Mouse (Mus musculus) forebrain, embryonic 14.5 days (tissue): ENCODE data around the gene Eml4. TPM values are rescaled to one million over a fixed set of nuclear protein-coding genes. Genes with fewer than 3 reads are reported as not detected.
A peak's percentile ranks its signal among the peaks of the same experiment; 100 is the strongest.

Source experiments
- ATAC-seq: fragments of 200-750 bp; cut with Nextera tagmentation; 2 replicates; pipeline ENCODE4 v1.8.0; 2017; ENCODE audit warnings: mild to moderate bottlenecking, moderate library complexity
- DNase-seq: peaks from one replicate; pipeline ENCODE4 v3.0.0-alpha.2; 2015; ENCODE audit warnings: low spot score
- H3K27ac ChIP-seq: fragments of 300-500 bp; sonication (generic); 2 replicates; pipeline ENCODE4 v1.5.1; 2014; ENCODE audit warnings: low read depth, mild to moderate bottlenecking, control low read depth, low read length, moderate library complexity
- H3K27me3 ChIP-seq: fragments of 300-500 bp; sonication (generic); replicated peaks from 2 replicates; pipeline ENCODE4 v1.6.1; 2014; ENCODE audit warnings: low read length, control low read depth, mixed read lengths; ENCODE audit not compliant: control insufficient read depth, insufficient read depth
- H3K36me3 ChIP-seq: fragments of 300-500 bp; sonication (generic); 2 replicates; pipeline ENCODE4 v1.6.1; 2014; ENCODE audit warnings: low read length, control low read depth; ENCODE audit not compliant: control insufficient read depth, insufficient read depth
- H3K4me1 ChIP-seq: fragments of 300-500 bp; sonication (generic); 2 replicates; pipeline ENCODE4 v1.6.1; 2014; ENCODE audit warnings: antibody characterized with exemption, low read length, control low read depth; ENCODE audit not compliant: control insufficient read depth, insufficient read depth
- H3K4me2 ChIP-seq: fragments of 300-500 bp; sonication (generic); 2 replicates; pipeline ENCODE4 v1.6.1; 2014; ENCODE audit warnings: mild to moderate bottlenecking, control low read depth, low read length
- H3K4me3 ChIP-seq: fragments of 300-500 bp; sonication (generic); 2 replicates; pipeline ENCODE4 v1.5.1; 2014; ENCODE audit warnings: low read depth, low read length, control low read depth
- H3K9ac ChIP-seq: fragments of 300-500 bp; sonication (generic); 2 replicates; pipeline ENCODE4 v1.6.1; 2014; ENCODE audit warnings: mild to moderate bottlenecking, low read length, control low read depth, moderate library complexity
- H3K9me3 ChIP-seq: fragments of 300-500 bp; sonication (generic); replicated peaks from 2 replicates; pipeline ENCODE4 v1.6.1; 2016; ENCODE audit warnings: low read length, control low read depth, mixed read lengths; ENCODE audit not compliant: control insufficient read depth
- WGBS: fragments of 180-500 bp; shearing (Covaris S2); extraction: QIAGEN DNeasy Blood & Tissue Kit; methylation state at CpG from one replicate; pipeline ENCODE4 v1.1.7; 2014; 5-methylcytosine and 5-hydroxymethylcytosine counted together
- polyA plus RNA-seq: library from polyadenylated mRNA; unstranded; fragments of >200 nt; fragmentation: Nextera tagmentation; extraction: Ambion mirVana; gene quantifications from 2 replicates; pipeline ENCODE4 v1.2.1, GENCODE M21; 2014

Eml4 gene
- polyA plus RNA-seq, 1 experiment from 2014 or later: 23.5 TPM

DNA sequence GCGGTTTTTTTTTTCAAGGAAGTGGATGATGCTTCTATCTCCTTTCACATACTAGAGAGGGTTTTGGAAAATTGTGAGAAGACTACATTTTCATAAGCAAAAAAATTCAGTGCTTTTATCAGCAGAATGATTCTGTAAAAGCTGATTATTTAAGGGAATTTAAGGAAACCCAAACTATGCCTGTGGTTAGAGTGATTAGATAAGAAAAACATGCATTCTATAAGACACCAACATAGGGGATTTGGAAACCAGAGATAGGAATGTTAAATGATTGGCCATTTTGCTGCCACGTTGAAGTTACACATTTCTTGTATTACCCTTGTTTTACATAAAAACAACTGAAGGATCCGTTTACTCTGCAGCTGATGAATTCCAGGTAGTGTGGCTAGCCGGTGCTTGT lies 2.7 kb downstream of the Eml4 start:
- Histone ChIP-seq H3K27ac (no peak overlapping the region), H3K4me3 (no peak overlapping the region), H3K4me2 (peak overlapping the region; percentile 60; the same call in 1 of the 2 replicates), H3K9me3 (no peaks in the 10 kb centered on the region), H3K36me3 (no peaks in the 10 kb centered on the region), H3K4me1 (peaks cover 17% of the 10 kb centered on the region), H3K9ac (no peak overlapping the region), H3K27me3 (no peaks in the 10 kb centered on the region)
- WGBS: 61% methylated on average over 4 of the region's 4 CpGs
- DNase-seq (no peak), ATAC-seq (no peak)

- Histone ChIP-seq H3K4me2 (no peak overlapping the region), H3K36me3 (no peaks in the 10 kb centered on the region), H3K4me1 (peaks cover 17% of the 10 kb centered on the region), H3K9me3 (no peaks in the 10 kb centered on the region), H3K9ac (no peak overlapping the region), H3K27me3 (no peaks in the 10 kb centered on the region), H3K27ac (no peak overlapping the region), H3K4me3 (no peak overlapping the region)
- 89% methylated on average over 2 of the region's 2 CpGs for WGBS
- DNase-seq: no peak
- no peak for ATAC-seq
Observed at GRCm38 (mm10) chr17:83355481-83355880, 4.8 kb downstream of the Eml4 start.

- Histone ChIP-seq H3K9ac (no peak overlapping the region), H3K36me3 (no peaks in the 10 kb centered on the region), H3K4me3 (no peak overlapping the region), H3K27ac (no peak overlapping the region), H3K9me3 (no peaks in the 10 kb centered on the region), H3K4me2 (no peak overlapping the region), H3K4me1 (no peaks in the 10 kb centered on the region), H3K27me3 (no peaks in the 10 kb centered on the region)
- DNase-seq: no peak
- no peak for ATAC-seq
- 80% methylated on average over 4 of the region's 4 CpGs for WGBS
Observed at GRCm38 (mm10) chr17:83359934-83360333, 9.2 kb downstream of the Eml4 start.

- Histone ChIP-seq H3K4me1 (no peaks in the 10 kb centered on the region), H3K4me2 (no peak overlapping the region), H3K36me3 (no peaks in the 10 kb centered on the region), H3K27ac (no peak overlapping the region), H3K27me3 (no peaks in the 10 kb centered on the region), H3K4me3 (no peak overlapping the region), H3K9ac (no peak overlapping the region), H3K9me3 (no peaks in the 10 kb centered on the region)
- DNase-seq (no peak), ATAC-seq (no peak)
- WGBS: 90% methylated on average over 13 of the region's 13 CpGs
Observed at GRCm38 (mm10) chr17:83360796-83361566, 10.2 kb downstream of the Eml4 start.

- no peaks in the 10 kb centered on the region for H3K9me3 ChIP-seq
- no peak for ATAC-seq
- H3K27ac ChIP-seq: no peak overlapping the region
- no peak overlapping the region for H3K9ac ChIP-seq
- no peak for DNase-seq
- H3K27me3 ChIP-seq: no peaks in the 10 kb centered on the region
- H3K4me3 ChIP-seq: no peak overlapping the region
- WGBS: 82% methylated on average over 3 of the region's 3 CpGs
- no peaks in the 10 kb centered on the region for H3K4me1 ChIP-seq
- H3K4me2 ChIP-seq: no peak overlapping the region
- H3K36me3 ChIP-seq: no peaks in the 10 kb centered on the region
Observed at GRCm38 (mm10) chr17:83363081-83363480, 12.3 kb downstream of the Eml4 start.

DNA sequence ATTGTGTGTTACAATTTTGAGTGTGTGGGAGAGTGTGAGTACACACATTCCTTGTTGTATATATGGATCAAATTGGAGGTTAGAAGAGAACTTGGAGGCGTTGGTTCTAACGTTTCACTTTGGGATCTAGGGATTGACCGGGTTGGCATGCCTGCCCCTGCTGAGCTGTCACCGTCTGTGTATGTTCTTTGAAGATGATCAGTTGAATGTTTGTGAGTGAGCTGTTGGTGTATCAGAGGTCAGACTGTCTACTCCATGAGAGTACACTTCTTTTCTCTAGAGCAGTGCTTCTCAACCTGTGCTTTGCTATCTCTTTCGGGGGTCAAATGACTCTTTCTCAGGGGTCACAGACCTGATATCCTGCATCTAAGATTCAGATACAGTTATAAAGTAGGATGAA lies 13.6 kb downstream of the Eml4 start:
- H3K36me3 ChIP-seq: no peaks in the 10 kb centered on the region
- H3K27me3 ChIP-seq: no peaks in the 10 kb centered on the region
- H3K4me2 ChIP-seq: no peak overlapping the region
- DNase-seq (no peak), ATAC-seq (no peak)
- WGBS: 86% methylated on average over 5 of the region's 5 CpGs
- no peaks in the 10 kb centered on the region for H3K9me3 ChIP-seq
- H3K4me3 ChIP-seq: no peak overlapping the region
- H3K4me1 ChIP-seq: no peaks in the 10 kb centered on the region
- H3K27ac ChIP-seq: no peak overlapping the region
- no peak overlapping the region for H3K9ac ChIP-seq

GRCm38 (mm10) chr17:83365130-83365529 lies 14.4 kb downstream of the Eml4 start:
- no peaks in the 10 kb centered on the region for H3K4me1 ChIP-seq
- H3K36me3 ChIP-seq: no peaks in the 10 kb centered on the region
- no peaks in the 10 kb centered on the region for H3K9me3 ChIP-seq
- no peak overlapping the region for H3K4me3 ChIP-seq
- H3K9ac ChIP-seq: no peak overlapping the region
- H3K27me3 ChIP-seq: no peaks in the 10 kb centered on the region
- H3K4me2 ChIP-seq: no peak overlapping the region
- WGBS: 88% methylated on average over 2 of the region's 2 CpGs
- ATAC-seq (no peak), DNase-seq (no peak)
- no peak overlapping the region for H3K27ac ChIP-seq

- Histone ChIP-seq H3K9me3 (no peaks in the 10 kb centered on the region), H3K27me3 (no peaks in the 10 kb centered on the region), H3K27ac (no peak overlapping the region), H3K4me2 (no peak overlapping the region), H3K4me3 (no peak overlapping the region), H3K4me1 (no peaks in the 10 kb centered on the region), H3K36me3 (no peaks in the 10 kb centered on the region), H3K9ac (no peak overlapping the region)
- WGBS: 76% methylated on average over 11 of the region's 11 CpGs
- no peak for ATAC-seq
- DNase-seq: no peak
Observed at GRCm38 (mm10) chr17:83365614-83366355, 15.1 kb downstream of the Eml4 start.

DNA sequence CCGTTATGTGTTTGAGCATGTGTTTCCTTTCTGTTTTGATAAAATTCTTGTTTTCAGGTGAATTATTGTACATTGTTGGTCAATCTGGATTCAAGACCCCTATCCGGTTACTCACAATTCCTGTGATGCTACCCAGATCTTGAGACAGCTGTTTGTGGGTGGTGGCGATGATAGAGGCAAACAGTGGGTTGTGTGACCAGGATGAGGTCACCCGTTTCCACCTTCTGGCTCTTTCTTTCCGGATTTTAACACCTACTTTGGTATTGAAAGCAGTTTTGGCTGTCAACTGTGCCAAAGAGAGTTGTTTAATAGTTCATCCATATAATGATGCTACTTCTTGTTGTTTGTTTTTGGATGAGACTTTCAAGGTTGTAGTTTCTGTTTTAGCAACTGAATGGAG lies 16.7 kb downstream of the Eml4 start:
- no peaks in the 10 kb centered on the region for H3K9me3 ChIP-seq
- ATAC-seq (no peak), DNase-seq (no peak)
- no peak overlapping the region for H3K9ac ChIP-seq
- no peak overlapping the region for H3K27ac ChIP-seq
- H3K4me2 ChIP-seq: no peak overlapping the region
- no peaks in the 10 kb centered on the region for H3K36me3 ChIP-seq
- no peaks in the 10 kb centered on the region for H3K4me1 ChIP-seq
- no peak overlapping the region for H3K4me3 ChIP-seq
- 88% methylated on average over 5 of the region's 5 CpGs for WGBS
- H3K27me3 ChIP-seq: no peaks in the 10 kb centered on the region
